Mouse (Mus musculus): Measurements from ENCODE around the gene Tomm70a.
"Not testable (repeated sequence)": the region's sequence is repeated elsewhere in the genome, so short reads cannot be mapped to it uniquely, and the experiment has no call there.

Gene Tomm70a

DNA sequence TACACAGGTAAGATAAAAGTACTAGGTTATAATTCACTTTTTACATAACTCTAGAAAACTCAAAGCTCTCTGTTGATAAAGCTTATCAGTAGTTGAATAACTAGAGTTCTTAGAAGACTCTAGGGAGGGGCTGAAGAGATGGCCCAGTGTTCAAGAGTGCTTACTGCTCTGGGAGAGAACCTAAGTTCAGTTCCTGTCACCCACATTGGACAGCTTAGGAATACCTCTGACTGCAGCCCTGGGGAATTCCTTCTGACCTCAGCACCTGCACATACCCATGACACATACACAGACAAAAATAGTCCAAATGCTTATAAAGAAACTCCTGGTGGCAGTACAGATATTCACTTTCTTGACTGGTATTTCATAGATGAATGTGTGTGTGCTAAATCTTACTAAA lies 34.4 kb downstream of the Tomm70a start:
- no peak for DNase-seq

DNA sequence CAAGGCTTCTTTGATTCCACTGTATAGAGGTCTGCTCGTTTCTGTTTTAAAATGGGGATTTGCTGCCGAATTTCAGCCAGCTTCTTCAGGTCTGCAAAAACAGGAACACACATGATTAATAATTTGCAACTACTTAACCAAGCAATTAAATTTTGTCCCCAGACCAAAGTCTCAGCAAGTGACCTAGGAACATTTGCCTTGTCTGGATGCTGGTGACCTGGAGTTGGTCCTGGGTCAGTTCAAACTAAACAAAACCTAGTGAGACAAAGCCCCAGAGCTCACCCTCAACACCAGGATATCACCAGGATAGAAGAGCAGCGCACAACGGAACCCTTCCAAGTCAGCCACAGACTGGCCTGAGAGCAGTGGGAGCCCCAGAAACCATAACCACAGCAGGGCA lies 35.6 kb downstream of the Tomm70a start:
- DNase-seq, result no peak

DNA sequence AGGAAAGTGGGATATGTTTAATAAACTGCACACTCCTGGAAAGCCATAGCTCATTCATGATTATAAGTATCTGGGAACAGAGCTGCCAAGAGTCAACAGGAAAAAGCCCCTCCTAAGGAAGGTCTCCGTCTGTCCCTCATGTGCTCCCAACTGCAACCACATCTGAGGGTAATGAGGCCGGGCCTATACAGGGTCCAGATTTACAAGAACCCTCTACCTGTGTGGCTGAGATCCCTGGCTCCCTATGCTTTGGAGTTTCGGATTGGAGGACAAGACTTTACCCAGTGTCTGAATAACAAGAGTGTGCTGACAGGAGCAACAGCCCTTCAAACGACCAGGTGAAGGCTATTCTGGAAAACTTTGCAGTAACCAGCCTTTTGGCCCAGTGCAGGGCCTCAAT lies 36.2 kb downstream of the Tomm70a start:
- DNase-seq, result no peak

DNA sequence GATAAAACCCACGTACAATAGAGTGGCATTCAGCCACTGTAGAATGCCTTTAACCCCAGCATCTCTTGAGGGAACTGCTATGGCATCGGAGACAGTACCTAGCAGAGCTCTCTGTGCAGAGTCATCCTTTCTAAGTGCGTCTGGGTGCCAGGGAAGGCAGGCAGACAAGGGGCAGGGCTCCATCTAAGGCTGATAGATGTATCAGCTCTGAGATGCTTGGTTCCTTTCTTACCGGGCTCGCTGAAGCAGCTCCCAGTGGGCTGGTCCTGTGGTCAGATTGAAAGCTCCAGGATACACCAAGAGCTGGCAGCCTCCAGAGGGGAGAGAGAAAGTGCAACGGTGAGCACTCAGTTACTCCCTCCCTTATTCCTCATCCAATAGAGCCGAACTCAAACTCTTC lies 38.3 kb downstream of the Tomm70a start:
- no peak for DNase-seq

DNA sequence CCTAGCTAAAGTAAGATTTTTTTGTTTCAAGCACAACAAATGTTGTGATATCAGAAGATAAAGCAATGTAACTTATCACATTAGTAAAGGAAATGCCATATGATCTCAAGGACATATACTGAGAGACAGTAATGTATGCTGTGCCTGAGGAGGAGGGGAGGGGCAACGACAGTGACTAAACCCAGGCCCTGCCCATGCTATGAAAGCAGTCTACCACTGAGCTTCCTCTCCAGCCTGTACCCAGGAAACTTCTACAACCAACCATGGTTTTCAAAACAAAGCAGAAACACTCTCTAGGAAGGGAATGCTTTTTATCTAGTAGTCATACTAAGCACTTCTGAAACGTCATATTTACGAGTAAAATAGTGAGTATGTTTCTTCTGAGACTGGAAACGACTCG lies 41.3 kb downstream of the Tomm70a start:
- no peak for DNase-seq

DNA sequence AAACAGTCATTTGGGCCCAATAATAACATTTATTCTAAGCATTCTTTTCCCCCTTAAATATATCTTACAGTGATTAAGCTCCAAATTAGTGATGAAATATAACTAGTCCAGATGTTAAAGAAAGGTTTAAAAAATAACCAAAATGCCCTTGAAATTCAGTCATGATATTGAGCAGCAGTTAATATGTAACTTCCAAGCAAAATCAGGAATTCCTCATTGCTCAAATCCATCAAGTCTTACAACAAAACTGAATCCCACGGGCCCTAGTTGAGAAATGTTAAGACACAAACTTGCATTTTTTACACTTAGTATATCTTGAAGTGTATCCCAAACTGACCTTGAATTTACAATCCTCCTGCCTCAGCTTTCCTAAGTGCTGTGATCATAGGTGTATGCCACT lies 42.2 kb downstream of the Tomm70a start:
- DNase-seq, result no peak

DNA sequence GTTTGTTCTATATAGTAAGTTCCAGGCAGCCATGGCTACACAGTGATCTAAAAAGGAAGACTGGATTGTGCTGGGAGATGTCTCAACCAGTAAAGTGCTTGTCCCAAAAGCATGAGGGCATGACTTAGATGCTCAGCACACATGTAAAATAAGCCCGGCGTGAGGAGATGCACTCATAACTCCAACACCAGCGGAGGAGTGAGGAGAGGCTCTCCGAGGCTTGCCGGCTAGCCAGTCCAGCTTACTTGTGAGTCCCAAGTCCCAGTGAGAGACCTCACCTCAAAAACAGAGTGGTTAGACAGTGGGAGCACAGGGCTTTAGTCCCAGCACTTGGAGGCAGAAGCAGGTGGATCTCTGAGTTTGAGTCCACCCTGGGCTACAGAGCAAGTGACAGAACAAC lies 43.7 kb downstream of the Tomm70a start:
- DNase-seq, result no peak

DNA sequence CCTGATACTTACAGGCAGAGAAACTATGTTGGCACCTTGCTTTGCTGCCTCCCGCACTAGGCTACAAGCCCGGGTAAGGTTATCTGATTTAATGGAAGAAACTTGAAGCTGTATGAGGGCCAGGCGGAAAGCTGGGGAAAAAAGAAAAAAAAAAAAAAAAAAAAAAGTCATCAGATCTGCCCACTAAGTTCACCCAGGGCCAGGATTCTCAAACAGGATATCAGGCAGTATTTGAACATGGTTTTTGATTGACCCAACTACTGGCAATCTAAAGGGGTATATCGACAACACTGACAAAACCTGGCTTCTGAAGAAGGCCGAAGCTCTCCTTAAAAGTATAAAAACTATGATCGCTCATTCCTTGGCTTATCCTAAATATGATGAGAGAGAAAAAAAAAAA lies 44.6 kb downstream of the Tomm70a start:
- DNase-seq, result no peak

DNA sequence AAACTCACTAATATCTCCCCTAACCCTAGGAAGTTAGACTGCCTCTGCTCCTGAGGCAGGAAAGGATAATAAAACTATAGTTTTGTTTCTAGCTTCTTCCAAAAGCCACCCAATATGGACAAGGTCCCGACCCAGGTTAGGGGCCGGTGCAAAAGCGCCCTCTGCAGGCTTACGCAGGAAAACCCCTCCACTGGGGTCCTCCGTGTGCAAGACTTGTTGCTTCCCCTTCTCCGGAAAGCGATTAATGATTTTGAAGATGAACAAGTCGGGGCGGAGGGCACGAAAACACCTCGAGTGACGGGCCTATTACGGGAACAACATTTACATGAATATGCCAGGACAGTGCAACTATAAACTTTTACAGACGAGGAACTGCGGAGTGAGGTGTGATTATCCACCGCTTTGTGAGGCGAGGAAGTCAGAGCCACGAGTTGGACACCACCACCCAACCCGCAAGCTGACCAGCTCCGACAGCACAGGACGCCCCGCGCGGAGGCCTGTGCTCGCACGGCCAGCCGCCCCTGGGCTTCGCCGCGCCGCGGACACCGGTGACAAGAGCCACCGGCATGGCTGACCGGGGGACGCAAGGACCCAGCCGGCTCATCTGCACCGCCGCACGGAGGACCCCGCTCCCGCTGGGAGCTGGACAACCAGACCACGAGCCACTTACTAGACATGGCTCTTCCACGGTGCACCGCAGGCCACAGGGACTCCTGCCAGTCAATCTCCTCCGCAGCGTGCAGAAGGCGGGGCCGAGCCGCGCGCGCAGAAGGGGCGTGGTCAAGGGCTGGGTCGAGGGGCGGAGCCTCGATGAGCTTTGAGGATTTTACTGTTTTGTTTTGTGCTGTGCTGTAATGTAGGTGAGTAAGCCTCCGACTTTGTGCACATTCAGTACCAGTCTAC lies 45.4 kb downstream of the Tomm70a start, which contains the start of gene Nit2:
TSS of gene Nit2 (minus strand) at position 731 of the 903 bp plus-strand sequence.
- DNase-seq, result peak; percentile 95 to 97

DNA sequence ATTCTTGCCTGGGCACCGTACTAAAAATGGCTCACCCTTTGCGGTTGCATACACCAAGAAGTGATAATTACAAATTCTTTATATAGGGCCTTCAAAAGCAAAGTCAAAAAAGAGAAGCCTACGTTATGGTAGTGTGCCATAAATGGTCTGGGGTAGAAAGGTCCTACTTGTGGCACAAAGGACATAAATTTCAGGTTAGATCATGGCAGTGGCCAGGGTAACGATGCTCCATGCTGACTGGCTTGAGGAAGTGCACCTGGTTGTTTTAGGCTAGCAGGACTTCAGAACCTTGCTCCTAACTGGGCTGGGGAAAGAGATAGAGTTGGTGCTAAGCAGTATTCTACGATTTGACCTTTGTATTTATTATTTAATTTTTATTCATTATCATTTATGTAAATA lies 46.0 kb downstream of the Tomm70a start:
- no peak for DNase-seq

DNA sequence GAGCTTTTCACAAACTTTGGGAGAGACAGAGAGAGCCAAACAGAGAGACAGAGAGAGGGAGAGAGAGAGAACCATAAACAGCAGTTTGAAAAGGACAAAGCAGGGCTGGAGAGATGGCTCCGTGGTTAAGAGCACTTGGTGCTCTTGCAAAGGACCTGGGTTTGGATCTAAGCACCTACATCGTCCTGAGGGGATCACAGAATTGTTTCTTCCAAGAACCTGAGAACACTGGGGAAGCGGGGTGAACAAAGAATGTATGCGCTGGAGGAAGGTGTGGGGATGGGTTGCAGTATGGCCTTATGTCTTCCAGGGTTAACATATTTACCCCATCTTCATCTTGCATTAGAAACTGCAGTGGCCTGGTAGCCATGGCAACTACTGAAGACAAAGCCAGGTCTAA lies 46.7 kb downstream of the Tomm70a start:
- no peak for DNase-seq

DNA sequence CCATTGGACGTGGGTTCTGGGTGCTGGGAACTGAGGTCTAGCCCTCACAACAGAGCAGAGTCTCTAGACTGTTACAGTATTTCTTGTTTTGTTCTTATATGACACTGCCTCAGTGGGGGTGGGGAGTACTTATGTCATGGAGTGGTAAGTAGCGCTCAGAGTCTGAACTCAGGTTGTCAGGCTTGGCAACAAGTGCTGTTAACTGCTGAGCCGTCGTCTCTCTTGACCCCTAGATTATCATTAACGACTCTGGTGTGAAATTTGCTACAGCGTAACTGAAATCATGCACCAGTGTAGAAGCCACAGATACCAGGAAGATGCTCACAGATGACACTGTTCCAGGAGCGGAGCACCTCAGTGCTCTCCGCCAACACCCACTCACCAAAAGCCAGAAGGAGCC lies 49.7 kb downstream of the Tomm70a start:
- DNase-seq, result no peak

DNA sequence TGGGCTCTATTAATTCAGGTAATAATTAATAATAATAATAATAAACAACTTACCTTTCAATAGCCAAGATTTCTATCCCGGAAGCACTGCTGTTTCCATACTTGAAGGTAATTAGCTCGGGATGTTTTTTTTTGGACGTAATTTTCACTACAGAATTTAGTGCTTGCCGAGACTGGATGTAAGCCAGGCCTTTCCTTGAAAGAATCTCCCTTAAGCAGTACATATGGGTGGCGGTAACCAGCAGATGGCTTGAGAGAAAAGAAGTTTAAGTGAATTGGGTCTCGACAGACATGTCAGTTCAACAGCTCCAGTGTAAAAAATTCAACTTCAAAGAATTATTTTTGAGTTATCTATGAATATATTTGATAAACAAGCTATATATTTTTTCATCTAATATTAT lies 50.1 kb downstream of the Tomm70a start:
- no peak for DNase-seq

DNA sequence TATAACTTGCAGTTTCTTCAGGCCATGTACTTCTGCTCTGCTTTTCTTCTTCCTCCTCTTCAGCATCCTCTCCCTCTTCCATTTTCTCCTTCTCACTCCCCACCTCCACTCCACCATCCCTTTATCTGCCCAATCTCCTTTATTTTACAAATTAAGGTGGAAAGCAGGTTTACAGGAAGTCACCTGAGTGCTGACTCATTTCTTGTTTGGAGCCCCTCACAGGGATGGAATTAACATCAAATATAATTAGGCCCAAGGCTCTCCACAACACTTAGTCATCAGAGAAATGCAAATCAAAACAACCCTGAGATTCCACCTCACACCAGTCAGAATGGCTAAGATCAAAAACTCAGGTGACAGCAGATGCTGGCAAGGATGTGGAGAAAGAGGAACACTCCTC lies 53.0 kb downstream of the Tomm70a start:
- DNase-seq, result not testable (repeated sequence)

DNA sequence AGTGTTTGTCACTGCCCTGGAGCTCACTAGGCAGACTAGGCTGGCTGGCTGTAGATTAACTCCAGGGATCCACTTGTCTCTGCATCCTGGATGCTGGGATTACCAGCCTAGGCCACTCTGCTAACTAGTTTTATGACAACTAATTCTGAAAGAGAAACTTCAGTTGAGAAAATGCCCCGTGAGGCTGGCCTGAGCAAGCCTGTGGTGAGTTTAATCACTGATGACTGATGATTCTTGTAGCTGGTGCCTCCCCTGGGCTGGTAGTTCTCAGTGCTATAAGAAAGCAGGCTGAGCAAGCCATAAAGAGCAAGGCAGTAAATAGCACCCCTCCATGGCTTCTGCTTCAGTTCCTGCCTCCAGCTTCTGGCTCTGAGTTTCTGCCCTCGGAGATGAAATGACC lies 54.2 kb downstream of the Tomm70a start:
- DNase-seq, result no peak

DNA sequence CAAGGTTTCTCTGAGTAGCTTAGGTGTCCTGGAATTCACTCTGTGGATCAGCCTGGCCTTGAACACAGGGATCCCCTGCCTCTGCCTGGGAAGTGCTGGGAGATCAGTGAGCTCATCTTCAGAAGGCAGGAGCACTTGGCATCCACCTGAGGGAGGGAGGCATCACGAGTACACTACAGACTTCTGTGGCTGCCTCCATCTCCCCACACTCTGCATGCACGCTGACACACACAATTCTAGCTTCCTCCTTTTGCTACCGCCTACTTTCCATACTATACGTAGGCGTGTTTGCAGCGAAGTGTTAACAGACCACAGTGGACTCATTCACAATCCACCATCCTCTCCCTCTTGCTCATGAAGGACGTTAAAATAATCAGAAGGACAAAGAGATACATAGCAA lies 54.8 kb downstream of the Tomm70a start:
- DNase-seq, result no peak

DNA sequence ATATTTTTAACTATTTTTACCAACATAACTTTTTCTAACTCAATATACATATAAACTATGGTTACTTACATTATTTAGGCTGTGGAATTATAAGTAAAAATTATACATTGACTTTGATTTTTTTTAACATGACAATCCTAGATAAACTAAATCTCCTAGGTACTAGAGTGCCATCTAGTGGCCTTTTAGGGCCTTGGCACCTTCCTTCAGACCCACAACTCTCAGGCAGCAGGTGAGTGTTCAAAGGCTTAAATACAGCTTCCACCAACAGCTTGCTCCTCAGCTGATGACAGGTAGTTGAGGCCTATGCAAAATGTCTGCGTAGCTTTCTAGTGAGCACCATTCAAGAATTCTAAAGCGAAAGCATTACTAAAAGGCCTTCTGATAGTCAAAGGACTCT lies 55.8 kb downstream of the Tomm70a start:
- peak; percentile 25 to 49 for DNase-seq

DNA sequence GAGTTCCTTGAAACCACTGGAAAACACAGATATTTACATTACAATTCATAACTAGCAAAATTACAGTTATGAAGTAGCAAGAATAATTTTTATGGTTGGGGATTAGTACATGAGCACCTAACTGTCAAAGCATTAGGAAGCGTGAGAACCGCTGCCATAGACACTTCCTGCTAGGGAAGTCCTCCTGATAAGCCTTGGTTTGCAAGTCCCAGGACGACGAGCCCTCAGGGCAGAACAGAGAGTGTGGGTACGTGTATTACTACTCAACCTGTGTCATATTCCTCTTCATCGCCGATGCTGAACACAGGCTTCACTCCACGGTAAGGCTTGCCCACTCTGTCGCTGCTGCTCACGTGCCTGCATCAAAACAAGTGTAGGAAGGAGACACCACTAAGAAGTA lies 56.2 kb downstream of the Tomm70a start:
- DNase-seq, result no peak

DNA sequence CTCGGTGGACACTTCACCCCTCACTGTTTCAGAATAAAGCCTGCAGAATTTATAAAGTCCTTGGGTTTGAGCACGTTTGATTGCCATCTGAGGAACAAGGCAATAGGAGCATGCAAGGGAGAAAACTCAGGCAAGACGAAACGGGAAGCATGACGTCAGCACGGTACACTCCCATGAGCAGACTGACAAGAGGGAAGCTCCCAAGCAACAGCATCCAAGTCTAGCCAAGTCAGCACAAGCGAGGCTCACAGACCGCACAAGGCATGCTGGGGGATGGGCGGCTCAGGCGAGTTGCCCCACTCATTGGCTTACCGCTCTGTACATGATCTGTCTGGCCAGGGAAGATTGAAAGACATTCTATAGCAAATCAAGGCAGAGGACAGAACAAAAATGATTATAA lies 59.7 kb downstream of the Tomm70a start:
- DNase-seq, result peak in 1 of 2 experiments; percentile 13

DNA sequence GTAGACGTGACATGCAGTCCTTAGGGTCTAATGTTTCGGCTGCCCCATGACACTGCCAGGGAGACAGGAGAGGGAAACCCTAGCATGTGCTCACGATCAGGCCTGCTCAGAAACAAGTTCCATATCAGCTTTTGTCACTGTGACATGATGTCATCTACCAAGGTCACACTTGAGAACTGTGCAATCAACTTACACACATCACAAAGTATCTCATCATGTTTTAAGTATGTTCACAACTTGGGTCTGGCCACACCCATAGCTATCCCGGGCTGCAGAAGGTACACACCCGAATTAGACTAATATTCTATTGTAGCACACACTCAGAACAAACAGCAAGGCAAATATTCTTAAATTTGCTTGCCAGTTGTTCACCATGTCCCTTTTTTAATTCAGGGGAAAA lies 60.5 kb downstream of the Tomm70a start:
- DNase-seq, result no peak

DNA sequence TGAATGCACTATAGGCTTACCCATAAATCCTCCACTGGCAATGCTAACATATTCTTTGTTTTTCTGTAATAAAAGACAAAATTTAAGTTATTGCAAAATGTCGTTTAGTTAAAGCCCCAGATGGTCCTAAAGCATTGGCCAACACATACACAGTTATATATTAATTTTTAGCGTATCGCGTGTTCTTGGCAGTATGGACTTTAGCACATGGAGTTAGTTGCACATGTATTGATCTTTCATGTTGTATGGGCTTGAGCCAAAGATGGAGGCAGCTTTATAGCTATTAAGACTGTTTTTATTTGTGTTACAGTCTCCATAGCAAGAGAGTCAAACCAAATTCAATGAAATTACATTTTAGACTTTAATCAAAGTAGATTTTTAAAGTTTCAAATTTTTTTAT lies 65.1 kb downstream of the Tomm70a start:
- DNase-seq, result no peak

DNA sequence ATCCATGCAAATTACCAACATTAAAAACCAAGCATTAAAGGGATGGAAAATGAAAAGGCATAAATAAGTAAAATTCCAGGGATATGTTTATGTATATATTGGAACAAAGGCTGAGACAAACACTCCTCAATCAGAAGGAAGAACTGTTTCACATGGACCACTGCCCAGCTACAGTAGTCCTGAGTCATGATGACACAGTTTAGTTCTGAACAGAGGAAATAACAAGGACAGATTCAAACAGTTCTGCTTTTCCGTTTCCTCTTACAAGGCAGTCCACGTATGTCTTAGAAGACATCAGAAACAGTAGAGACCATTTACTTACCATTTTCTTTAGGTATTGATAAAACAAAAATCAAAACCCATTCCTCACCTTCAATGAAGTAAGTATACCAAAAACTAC lies 68.0 kb downstream of the Tomm70a start:
- no peak for DNase-seq

DNA sequence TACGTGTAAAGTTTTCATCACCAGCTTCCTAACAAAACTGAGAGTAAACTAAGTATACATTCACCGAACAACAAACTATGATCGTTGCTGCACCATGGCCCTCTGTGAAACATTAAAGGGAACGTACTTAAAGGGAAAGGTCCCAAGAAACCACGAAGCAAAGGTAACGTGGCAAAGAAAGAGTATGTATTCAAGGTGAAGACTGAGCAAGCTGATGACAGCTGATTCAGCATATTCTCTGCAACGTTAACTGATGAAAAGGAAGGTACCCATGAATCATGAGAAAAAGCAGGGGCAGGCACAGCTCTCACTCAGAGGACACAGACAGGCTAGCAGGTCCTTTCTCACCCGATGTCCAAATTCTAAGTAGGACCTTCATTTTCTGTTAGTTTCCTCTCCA lies 68.9 kb downstream of the Tomm70a start:
- no peak for DNase-seq

DNA sequence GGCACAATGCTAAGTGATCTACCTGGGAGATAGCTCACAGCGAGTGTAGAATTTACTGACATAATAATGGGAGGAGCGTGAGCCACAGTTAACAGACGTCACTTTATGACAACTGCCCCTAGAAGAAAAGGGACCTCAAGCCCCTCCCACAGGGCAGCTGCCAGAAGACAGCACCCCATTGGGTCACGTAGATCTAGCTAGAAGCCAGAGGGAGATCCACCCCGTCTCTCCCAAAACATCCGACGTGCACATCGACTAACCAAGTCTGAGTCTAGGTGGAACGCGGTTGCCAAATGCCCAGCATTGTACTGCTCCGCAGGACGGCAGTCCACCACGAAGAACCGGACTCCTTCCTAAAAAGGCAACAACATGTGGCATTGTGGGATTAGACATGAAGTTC lies 69.7 kb downstream of the Tomm70a start:
- DNase-seq, result no peak

DNA sequence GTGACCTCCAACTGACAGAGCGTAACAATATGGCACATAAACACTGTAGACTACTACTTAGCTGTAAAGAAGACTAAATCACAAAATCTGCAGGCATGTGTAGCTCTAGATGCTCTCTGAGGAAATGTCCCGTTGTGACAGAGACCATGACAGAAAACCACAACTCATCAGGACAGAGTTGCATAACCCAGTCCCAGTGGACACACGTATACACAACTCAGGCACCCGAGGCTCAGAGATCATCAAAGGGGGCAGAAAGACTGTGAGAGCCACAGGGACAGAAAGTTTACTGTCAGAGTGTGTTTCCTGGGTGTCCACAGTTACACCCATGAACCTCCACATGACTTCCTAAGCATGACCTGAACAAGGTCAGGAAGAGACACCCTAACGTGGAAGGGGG lies 75.1 kb downstream of the Tomm70a start:
- no peak for DNase-seq

Data from cerebellum, postnatal 25 days (tissue).